Mouse (Mus musculus): ENCODE results near the gene Proser2.
"Not testable (repeated sequence)": the region's sequence is repeated elsewhere in the genome, so short reads cannot be mapped to it uniquely, and the experiment has no call there.

Gene Proser2

GRCm38 (mm10) chr2:6128136-6128805 is 1.7 kb downstream of the Proser2 start:
- DNase-seq: peak in 1 of 2 experiments; percentile 26

GRCm38 (mm10) chr2:6123046-6123445 is 7.0 kb downstream of the Proser2 start:
- DNase-seq: no peak

GRCm38 (mm10) chr2:6121091-6121490 is 8.9 kb downstream of the Proser2 start:
- DNase-seq: peak; percentile 67 to 82

GRCm38 (mm10) chr2:6118246-6118645 is 11.8 kb downstream of the Proser2 start:
- peak; percentile 46 to 61 for DNase-seq

- no peak for DNase-seq
Observed at GRCm38 (mm10) chr2:6113792-6114191, 16.2 kb downstream of the Proser2 start.

GRCm38 (mm10) chr2:6112619-6113018 is 17.4 kb downstream of the Proser2 start:
- DNase-seq: no peak

- no peak for DNase-seq
Observed at GRCm38 (mm10) chr2:6105437-6105836, 24.6 kb downstream of the Proser2 start.

- no peak for DNase-seq
Observed at GRCm38 (mm10) chr2:6100755-6101154, 29.3 kb downstream of the Proser2 start.

- DNase-seq: peak in 1 of 2 experiments; percentile 14
Observed at GRCm38 (mm10) chr2:6100027-6100749, 29.8 kb downstream of the Proser2 start.

GRCm38 (mm10) chr2:6099443-6099842 is 30.6 kb downstream of the Proser2 start:
- no peak for DNase-seq

- DNase-seq: no peak
Observed at GRCm38 (mm10) chr2:6098924-6099323, 31.1 kb downstream of the Proser2 start.

GRCm38 (mm10) chr2:6097113-6097716 is 32.8 kb downstream of the Proser2 start:
- no peak for DNase-seq

GRCm38 (mm10) chr2:6089941-6090340 is 40.1 kb downstream of the Proser2 start:
- DNase-seq: not testable (repeated sequence)

- no peak for DNase-seq
Observed at GRCm38 (mm10) chr2:6087151-6087550, 42.9 kb downstream of the Proser2 start.

- no peak for DNase-seq
Observed at GRCm38 (mm10) chr2:6085622-6086530, 44.1 kb downstream of the Proser2 start.

GRCm38 (mm10) chr2:6083696-6084095 is 46.3 kb downstream of the Proser2 start:
- DNase-seq: no peak

- no peak for DNase-seq
Observed at GRCm38 (mm10) chr2:6082615-6083014, 47.4 kb downstream of the Proser2 start.

GRCm38 (mm10) chr2:6081108-6081507 is 48.9 kb downstream of the Proser2 start:
- no peak for DNase-seq

GRCm38 (mm10) chr2:6080037-6080436 is 50.0 kb downstream of the Proser2 start:
- DNase-seq: no peak

- no peak for DNase-seq
Observed at GRCm38 (mm10) chr2:6075530-6075896, 54.5 kb downstream of the Proser2 start.

GRCm38 (mm10) chr2:6074891-6075529 is 55.0 kb downstream of the Proser2 start:
- DNase-seq: no peak

GRCm38 (mm10) chr2:6072685-6073260 is 57.2 kb downstream of the Proser2 start:
- DNase-seq: no peak
